Mouse (Mus musculus) forebrain, embryonic 11.5 days (tissue): Measurements from ENCODE around the gene Lhb. TPM values are rescaled to one million over a fixed set of nuclear protein-coding genes. Genes with fewer than 3 reads are reported as not detected.

Experiments used
- ATAC-seq: fragments of 200-750 bp; cut with Nextera tagmentation; replicated peaks from 2 replicates; pipeline ENCODE4 v1.8.0; 2017; ENCODE audit warnings: moderate TSS enrichment; ENCODE audit not compliant: low FRiP score
- DNase-seq: peaks from one replicate; pipeline ENCODE4 v3.0.0-alpha.2; 2017; ENCODE audit warnings: low spot score
- H3K27ac ChIP-seq: fragments of 300-500 bp; sonication (generic); 2 replicates; pipeline ENCODE4 v1.5.1; 2014; ENCODE audit warnings: low read depth, low read length
- H3K27me3 ChIP-seq: fragments of 300-500 bp; sonication (generic); 2 replicates; pipeline ENCODE4 v1.6.1; 2014; ENCODE audit warnings: mild to moderate bottlenecking, low read length, mixed read lengths; ENCODE audit not compliant: control insufficient read depth, insufficient read depth
- H3K36me3 ChIP-seq: fragments of 300-500 bp; sonication (generic); 2 replicates; pipeline ENCODE4 v1.6.1; 2014; ENCODE audit warnings: mild to moderate bottlenecking, low read length, moderate library complexity, mixed read lengths; ENCODE audit not compliant: control insufficient read depth, insufficient read depth
- H3K4me1 ChIP-seq: fragments of 300-500 bp; sonication (generic); replicated peaks from 2 replicates; pipeline ENCODE4 v1.6.1; 2014; ENCODE audit warnings: low read length, mixed read lengths; ENCODE audit not compliant: control insufficient read depth, insufficient read depth
- H3K4me2 ChIP-seq: fragments of 300-500 bp; sonication (generic); 2 replicates; pipeline ENCODE4 v1.6.1; 2014; ENCODE audit warnings: low read depth, mild to moderate bottlenecking, low read length, moderate library complexity, mixed read lengths; ENCODE audit not compliant: severe bottlenecking
- H3K4me3 ChIP-seq: fragments of 300-500 bp; sonication (generic); 2 replicates; pipeline ENCODE4 v1.5.1; 2014; ENCODE audit warnings: low read depth, low read length
- H3K9ac ChIP-seq: fragments of 300-500 bp; sonication (generic); 2 replicates; pipeline ENCODE4 v1.6.1; 2014; ENCODE audit warnings: low read length
- H3K9me3 ChIP-seq: fragments of 300-500 bp; sonication (generic); 2 replicates; pipeline ENCODE4 v1.6.1; 2016; ENCODE audit warnings: low read length, mixed read lengths; ENCODE audit not compliant: control insufficient read depth
- WGBS: fragments of 180-500 bp; shearing (Covaris S2); extraction: QIAGEN DNeasy Blood & Tissue Kit; methylation state at CpG from one replicate; pipeline ENCODE4 v1.1.7; 2014; 5-methylcytosine and 5-hydroxymethylcytosine counted together
- polyA plus RNA-seq: library from polyadenylated mRNA; unstranded; fragments of >200 nt; fragmentation: Nextera tagmentation; extraction: Ambion mirVana; gene quantifications from 2 replicates; pipeline ENCODE4 v1.2.1, GENCODE M21; 2014

The Lhb gene
- polyA plus RNA-seq, 1 experiment from 2014 or later = not detected

DNA sequence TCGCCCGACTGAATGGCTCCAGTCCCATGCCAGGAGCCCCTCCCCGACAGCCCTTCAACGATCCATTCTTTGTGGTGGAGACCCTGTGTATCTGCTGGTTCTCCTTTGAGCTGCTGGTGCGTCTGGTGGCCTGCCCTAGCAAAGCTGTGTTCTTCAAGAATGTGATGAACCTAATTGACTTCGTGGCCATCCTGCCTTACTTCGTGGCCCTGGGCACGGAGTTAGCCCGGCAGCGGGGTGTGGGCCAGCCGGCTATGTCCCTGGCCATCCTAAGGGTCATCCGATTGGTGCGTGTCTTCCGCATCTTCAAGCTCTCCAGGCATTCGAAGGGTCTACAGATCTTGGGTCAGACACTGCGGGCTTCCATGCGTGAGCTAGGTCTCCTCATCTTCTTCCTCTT is 11.7 kb upstream of the Lhb start:
- H3K27ac ChIP-seq = no peak overlapping the region
- no peak overlapping the region for H3K4me3 ChIP-seq
- DNase-seq (peak; percentile 41), ATAC-seq (no peak)
- peaks cover 78% of the 10 kb centered on the region for H3K27me3 ChIP-seq
- H3K36me3 ChIP-seq = no peaks in the 10 kb centered on the region
- no peak overlapping the region for H3K9ac ChIP-seq
- H3K4me2 ChIP-seq = no peak overlapping the region
- peaks cover 10% of the 10 kb centered on the region; the same call in 1 of the 2 replicates for H3K4me1 ChIP-seq
- 88% methylated on average over 17 of the region's 17 CpGs for WGBS
- no peaks in the 10 kb centered on the region for H3K9me3 ChIP-seq

GRCm38 (mm10) chr7:45409497-45410163 is 11.0 kb upstream of the Lhb start:
- H3K27ac ChIP-seq = no peak overlapping the region
- H3K9me3 ChIP-seq = no peaks in the 10 kb centered on the region
- peaks cover 85% of the 10 kb centered on the region for H3K27me3 ChIP-seq
- H3K9ac ChIP-seq = no peak overlapping the region
- H3K36me3 ChIP-seq = no peaks in the 10 kb centered on the region
- ATAC-seq (no peak), DNase-seq (peak; percentile 41)
- H3K4me2 ChIP-seq = no peak overlapping the region
- 86% methylated on average over 8 of the region's 8 CpGs for WGBS
- H3K4me1 ChIP-seq = peaks cover 13% of the 10 kb centered on the region; the same call in 1 of the 2 replicates
- H3K4me3 ChIP-seq = no peak overlapping the region

DNA sequence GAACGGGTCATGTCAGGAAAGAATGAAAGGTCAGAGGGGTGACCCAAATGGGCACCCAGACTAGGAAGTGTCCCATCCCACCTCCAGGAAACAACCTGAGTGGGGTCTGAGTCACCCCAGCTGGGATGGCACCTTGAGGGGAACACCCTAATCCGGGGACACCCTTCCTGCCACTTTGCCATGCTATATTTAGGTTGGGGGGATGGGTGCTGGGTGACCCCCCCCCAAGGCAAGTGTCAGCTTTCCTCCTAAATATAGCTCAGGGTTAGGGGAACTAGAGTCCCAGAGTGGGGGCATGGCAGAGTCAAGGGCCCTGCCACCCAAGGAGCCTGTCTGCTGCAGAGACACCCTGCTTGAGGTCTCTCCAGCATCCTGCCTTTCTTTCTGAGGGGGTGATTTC is 8.2 kb upstream of the Lhb start:
- Histone ChIP-seq H3K36me3 (no peaks in the 10 kb centered on the region), H3K4me3 (no peak overlapping the region), H3K9me3 (no peaks in the 10 kb centered on the region), H3K27ac (no peak overlapping the region), H3K9ac (no peak overlapping the region), H3K27me3 (peaks cover 87% of the 10 kb centered on the region), H3K4me1 (peaks cover 13% of the 10 kb centered on the region; the same call in 1 of the 2 replicates), H3K4me2 (no peak overlapping the region)
- no peak for DNase-seq
- WGBS = 94% methylated on average over 2 of the region's 2 CpGs
- no peak for ATAC-seq

DNA sequence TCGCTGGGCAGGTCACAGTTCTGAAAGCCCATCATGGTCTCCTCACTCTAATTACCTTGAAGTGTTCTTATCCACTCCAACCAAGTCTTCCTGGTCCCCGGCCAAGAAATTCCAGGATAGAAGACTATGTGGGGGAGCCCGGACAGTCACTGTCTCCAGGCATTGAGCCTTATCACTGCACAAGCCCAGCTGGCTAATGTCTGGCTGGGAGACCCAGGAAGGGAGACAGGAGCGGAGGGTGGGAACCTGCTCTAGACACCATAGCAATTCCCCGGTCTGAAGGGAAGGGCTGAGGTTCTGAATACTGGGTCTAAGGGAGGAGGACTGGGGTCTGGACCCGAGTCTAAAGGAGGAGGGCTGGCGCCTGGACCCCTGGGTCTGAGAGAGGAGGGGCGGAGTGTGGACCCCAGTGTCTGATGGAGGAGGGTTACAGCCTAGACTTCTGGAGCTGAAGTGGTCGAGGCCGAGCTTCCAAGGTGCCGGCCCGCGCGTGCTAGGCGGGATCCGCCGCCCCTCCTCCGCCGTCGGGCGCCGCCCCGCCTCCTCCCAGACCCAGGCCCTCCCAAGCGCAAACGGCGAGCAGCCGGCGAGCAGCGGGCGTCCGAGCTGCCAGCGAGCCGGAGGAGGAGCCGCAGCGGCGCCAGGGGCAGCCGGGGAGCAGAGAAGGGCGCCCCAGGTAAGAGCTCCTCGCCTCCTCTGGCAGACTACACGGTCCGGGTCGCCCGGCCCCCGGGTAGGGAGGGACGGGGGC is 7.3 kb upstream of the Lhb start, which contains the start of gene Ntf5:
TSS of gene Ntf5 (plus strand) at position 583 of the 751 bp plus-strand sequence.
- Histone ChIP-seq H3K36me3 (no peaks in the 10 kb centered on the region), H3K27ac (no peak within 1 kb of the TSS), H3K4me2 (peak within 1 kb of the TSS; percentile 82), H3K4me1 (peaks cover 13% of the 10 kb centered on the region; the same call in 1 of the 2 replicates), H3K27me3 (peaks cover 81% of the 10 kb centered on the region), H3K9ac (peak within 1 kb of the TSS; percentile 53), H3K9me3 (no peaks in the 10 kb centered on the region), H3K4me3 (peak within 1 kb of the TSS; percentile 44)
- ATAC-seq = peak; percentile 32
- 3% methylated on average over 43 of the region's 45 CpGs for WGBS
- peak; percentile 75 for DNase-seq

DNA sequence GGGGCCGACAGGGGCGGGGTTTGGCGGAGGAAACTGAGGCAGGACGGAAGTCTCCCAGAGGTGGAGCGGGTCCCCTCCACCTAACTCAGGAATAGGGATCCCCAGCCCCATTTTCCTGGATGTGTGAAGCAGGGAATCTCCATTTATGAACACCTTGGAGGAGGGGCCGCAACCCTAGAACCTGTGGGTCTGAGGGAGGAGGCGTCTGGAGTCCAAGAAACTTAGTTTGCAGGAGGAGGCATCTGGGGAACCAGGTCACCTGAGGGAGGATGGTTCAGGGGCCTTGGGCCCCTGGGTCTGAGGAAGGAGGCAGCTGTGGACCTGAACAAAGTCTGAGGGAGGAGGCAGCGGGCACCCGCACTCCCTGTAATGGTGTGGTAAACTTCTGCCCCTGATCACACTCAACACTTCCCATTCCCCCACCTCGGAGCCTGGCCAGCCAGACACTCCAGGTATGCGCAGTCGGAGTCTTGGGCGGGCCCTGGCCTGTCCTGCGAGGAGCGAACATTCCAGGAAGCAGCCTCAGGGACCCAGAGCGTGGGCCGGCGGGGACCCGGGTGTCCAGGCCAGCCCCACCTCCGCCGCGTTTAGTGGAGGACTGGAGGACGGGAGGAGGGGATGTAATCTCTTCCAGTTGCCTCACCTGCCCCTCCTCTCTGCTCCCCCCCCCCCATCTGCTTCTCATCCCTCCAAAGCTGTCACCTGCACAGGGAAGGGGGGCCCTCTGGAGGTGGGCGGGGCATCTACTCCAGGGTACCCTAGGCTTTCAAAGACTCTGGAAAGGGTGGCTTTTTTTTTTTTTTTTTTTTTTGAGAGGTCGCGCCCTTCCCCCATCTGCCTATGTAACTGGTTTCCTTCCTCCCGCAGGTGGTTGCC is 6.5 kb upstream of the Lhb start:
- H3K4me1 ChIP-seq = peaks cover 13% of the 10 kb centered on the region; the same call in 1 of the 2 replicates
- DNase-seq (no peak), ATAC-seq (0 out of 2 replicates have a peak, but pooled peaks have one; percentile 11)
- no peaks in the 10 kb centered on the region for H3K9me3 ChIP-seq
- H3K9ac ChIP-seq = peak overlapping the region; percentile 53
- H3K27me3 ChIP-seq = peaks cover 81% of the 10 kb centered on the region
- no peak overlapping the region for H3K27ac ChIP-seq
- H3K4me2 ChIP-seq = peak overlapping the region; percentile 82
- peak overlapping the region; percentile 44 for H3K4me3 ChIP-seq
- WGBS = 3% methylated on average over 27 of the region's 27 CpGs
- H3K36me3 ChIP-seq = no peaks in the 10 kb centered on the region

DNA sequence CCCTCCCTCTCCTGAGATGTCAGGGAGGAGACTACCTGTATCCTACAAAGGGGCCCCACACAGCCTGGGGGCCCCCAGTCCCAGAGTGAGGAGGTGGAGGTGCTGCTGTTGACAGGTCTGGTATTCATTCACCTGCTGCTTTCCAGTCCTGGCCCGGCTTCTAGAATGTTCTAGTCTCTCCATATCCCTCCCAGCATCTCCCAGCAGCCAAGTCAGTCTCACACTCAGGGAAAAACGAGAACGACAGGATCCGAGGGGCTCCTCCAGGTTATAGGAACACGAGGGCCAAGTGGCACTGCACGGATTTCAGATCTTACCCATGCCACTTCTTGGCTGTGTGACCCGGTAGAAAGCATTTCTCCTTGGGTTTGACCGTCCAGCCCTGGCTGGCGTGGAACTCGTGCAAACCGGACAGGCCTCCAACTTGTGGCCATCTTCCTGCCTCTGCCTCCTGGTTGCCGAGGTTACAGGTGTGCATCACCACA is 5.8 kb upstream of the Lhb start:
- DNase-seq (no peak), ATAC-seq (no peak)
- Histone ChIP-seq H3K9ac (no peak overlapping the region), H3K4me1 (peaks cover 13% of the 10 kb centered on the region; the same call in 1 of the 2 replicates), H3K9me3 (no peaks in the 10 kb centered on the region), H3K27ac (no peak overlapping the region), H3K27me3 (peaks cover 79% of the 10 kb centered on the region), H3K4me2 (no peak overlapping the region), H3K36me3 (no peaks in the 10 kb centered on the region), H3K4me3 (no peak overlapping the region)
- WGBS = 38% methylated on average over 12 of the region's 12 CpGs

DNA sequence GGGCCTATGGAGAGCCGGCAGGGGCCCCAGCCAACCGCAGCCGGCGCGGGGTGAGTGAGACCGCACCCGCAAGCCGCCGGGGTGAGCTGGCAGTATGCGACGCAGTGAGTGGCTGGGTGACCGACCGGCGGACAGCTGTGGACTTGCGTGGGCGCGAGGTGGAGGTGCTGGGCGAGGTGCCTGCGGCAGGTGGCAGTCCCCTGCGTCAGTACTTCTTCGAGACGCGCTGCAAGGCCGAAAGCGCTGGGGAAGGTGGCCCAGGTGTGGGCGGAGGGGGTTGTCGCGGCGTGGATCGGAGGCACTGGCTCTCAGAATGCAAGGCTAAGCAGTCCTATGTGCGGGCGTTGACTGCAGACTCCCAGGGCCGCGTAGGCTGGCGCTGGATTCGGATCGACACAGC is 5.0 kb upstream of the Lhb start:
- no peak overlapping the region for H3K27ac ChIP-seq
- H3K9me3 ChIP-seq = no peaks in the 10 kb centered on the region
- H3K4me1 ChIP-seq = peaks cover 13% of the 10 kb centered on the region; the same call in 1 of the 2 replicates
- H3K4me2 ChIP-seq = no peak overlapping the region
- H3K36me3 ChIP-seq = no peaks in the 10 kb centered on the region
- H3K9ac ChIP-seq = no peak overlapping the region
- no peak for DNase-seq
- H3K27me3 ChIP-seq = peaks cover 82% of the 10 kb centered on the region
- ATAC-seq = no peak
- H3K4me3 ChIP-seq = no peak overlapping the region
- WGBS = 11% methylated on average over 37 of the region's 37 CpGs

GRCm38 (mm10) chr7:45417962-45418492 is 2.6 kb upstream of the Lhb start:
- Histone ChIP-seq H3K9ac (no peak overlapping the region), H3K4me3 (no peak overlapping the region), H3K4me2 (no peak overlapping the region), H3K9me3 (no peaks in the 10 kb centered on the region), H3K4me1 (peaks cover 13% of the 10 kb centered on the region; the same call in 1 of the 2 replicates), H3K36me3 (peaks cover 12% of the 10 kb centered on the region; the same call in 1 of the 2 replicates), H3K27me3 (peaks cover 66% of the 10 kb centered on the region), H3K27ac (no peak overlapping the region)
- no peak for ATAC-seq
- 11% methylated on average over 13 of the region's 13 CpGs for WGBS
- DNase-seq = no peak
